Mouse (Mus musculus) embryonic fibroblast, embryonic 13.5 days (primary cell): ENCODE measurements around the gene Cntnap5a.

Experiments
- CTCF ChIP-seq: IDR thresholded peaks from 2 replicates; pipeline ENCODE4 v1.5.1; 2011; ENCODE audit warnings: mild to moderate bottlenecking, control low read depth, low read length, moderate library complexity, borderline replicate concordance; ENCODE audit not compliant: insufficient read depth
- POLR2A ChIP-seq: IDR thresholded peaks from 2 replicates; pipeline ENCODE4 v1.6.1; 2011; ENCODE audit warnings: low read depth, mild to moderate bottlenecking, control low read depth, low read length, moderate library complexity

- TF ChIP-seq CTCF (no peak), POLR2A (no peak)
Measured at GRCm38 (mm10) chr1:116306555-116306954, 622.0 kb downstream of the Cntnap5a start.
